Mouse (Mus musculus): ENCODE measurements around the gene Jag1.

DNA sequence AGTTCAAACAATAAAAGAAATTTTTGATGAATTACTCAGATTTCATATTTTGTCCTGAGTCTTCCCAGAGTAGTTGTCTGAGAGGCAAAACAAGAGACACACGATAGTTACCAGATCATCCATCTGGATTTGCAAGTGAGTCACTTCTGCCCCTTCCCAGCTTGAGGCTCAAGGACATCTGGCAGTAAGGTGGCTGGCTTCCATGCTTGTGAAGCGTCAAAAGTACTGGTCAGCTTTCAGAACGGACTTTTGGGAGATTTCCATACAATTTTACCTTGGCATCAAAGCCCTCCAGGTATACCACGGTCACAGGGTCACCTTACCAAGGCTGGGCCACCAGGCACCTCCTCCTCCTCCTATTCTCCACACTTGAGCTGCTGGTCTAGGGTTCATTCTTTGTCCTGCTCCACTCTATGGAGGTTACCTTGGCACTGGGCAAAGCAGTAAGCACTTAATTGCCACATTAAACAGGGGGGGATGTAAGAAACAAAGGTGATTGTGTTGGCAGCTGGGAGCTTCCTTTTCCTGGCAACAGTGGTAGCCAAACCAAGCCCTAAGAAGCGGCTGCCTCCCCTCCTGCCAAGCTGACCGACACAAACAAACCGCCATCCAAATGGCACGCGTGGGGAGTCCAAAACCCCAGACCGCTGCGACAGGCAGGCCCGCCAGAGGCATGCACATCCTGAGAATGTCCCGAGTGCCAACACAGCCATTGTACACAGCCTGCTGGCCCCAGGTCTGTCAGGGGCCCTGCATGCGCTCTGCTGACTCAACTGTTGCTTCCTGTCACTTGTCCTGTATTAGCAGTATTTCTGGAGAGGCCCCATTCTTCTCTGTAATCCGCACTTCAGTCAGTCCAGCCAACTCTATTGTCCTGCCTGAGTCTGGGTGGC is 6.9 kb downstream of the Jag1 start:
- TF ChIP-seq MYOD1 (IDR thresholded peaks at IDR 0.05; ENCODE audit: control insufficient read depth, insufficient read length, low read depth) (no peak), CTCF (IDR thresholded peaks at IDR 0.05; ENCODE audit: control insufficient read depth, insufficient read depth, insufficient read length) (no peak)

Measured in C2C12 (cell line).